Mouse (Mus musculus): ENCODE measurements around the gene Sec22c. TPM values are rescaled to one million over a fixed set of nuclear protein-coding genes. Genes with fewer than 3 reads are reported as not detected.

Gene Sec22c
- polyA plus RNA-seq, 1 experiment from 2014 or later: 29.9 TPM

DNA sequence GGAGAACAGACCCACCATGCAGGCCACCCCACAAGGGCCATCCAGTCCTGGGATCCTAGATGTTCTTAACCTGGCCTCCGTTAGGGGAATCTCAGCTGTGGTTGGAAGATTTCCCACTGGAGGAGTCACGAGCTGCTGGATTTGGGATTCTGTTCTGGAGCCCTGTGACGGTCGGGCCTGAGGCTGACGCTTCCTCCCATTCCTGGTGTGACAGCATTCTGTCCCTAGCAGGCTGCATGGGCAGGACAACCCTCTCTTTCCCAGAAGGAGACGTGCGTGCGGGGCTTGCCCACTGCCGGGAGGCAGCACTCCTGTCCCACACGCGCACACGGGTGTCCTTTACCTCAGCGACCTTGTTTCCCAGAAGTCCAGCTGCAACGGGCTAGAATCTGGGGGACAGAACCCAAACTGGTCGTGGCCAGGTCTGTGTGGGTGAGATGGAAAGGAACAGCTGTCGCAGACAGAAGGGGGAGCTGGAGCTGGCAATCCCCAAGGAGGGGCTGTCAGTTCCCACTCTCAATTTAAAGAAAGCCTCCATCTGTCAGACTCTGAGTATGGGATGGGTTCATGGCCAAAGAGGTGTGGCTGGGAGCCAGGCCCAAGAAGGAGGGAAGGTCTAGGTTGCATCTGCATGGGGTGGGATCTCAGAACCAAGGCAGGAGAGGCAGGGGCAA lies 38.2 kb downstream of the Sec22c start:
- Histone ChIP-seq H3K9ac (no peak overlapping the region), H3K4me1 (peaks cover 41% of the 10 kb centered on the region), H3K27me3 (peaks cover 38% of the 10 kb centered on the region), H3K36me3 (ENCODE audit: poor library complexity, severe bottlenecking) (no peaks in the 10 kb centered on the region), H3K27ac (peak overlapping the region; percentile 88), H3K4me3 (no peak overlapping the region), H3K4me2 (no peak overlapping the region; the same call in 1 of the 2 replicates), H3K9me3 (replicated peaks) (no peaks in the 10 kb centered on the region)
- 75% methylated on average over 16 of the region's 16 CpGs for WGBS
- peak; percentile 73 for ATAC-seq

- Histone ChIP-seq H3K27me3 (peaks cover 19% of the 10 kb centered on the region), H3K9me3 (replicated peaks) (no peaks in the 10 kb centered on the region), H3K27ac (no peak overlapping the region), H3K9ac (no peak overlapping the region), H3K4me3 (no peak overlapping the region), H3K4me1 (peaks cover 26% of the 10 kb centered on the region), H3K36me3 (ENCODE audit: poor library complexity, severe bottlenecking) (no peaks in the 10 kb centered on the region), H3K4me2 (no peak overlapping the region)
- no peak for ATAC-seq
- WGBS: 84% methylated on average over 5 of the region's 5 CpGs
These were observed 41.2 kb downstream of the Sec22c start for GRCm38 (mm10) chr9:121664104-121664503.

- Histone ChIP-seq H3K4me3 (no peak overlapping the region), H3K27me3 (peaks cover 13% of the 10 kb centered on the region), H3K36me3 (ENCODE audit: poor library complexity, severe bottlenecking) (no peaks in the 10 kb centered on the region), H3K4me1 (peaks cover 23% of the 10 kb centered on the region), H3K4me2 (no peak overlapping the region), H3K9ac (no peak overlapping the region), H3K9me3 (replicated peaks) (no peaks in the 10 kb centered on the region), H3K27ac (no peak overlapping the region)
- WGBS: 84% methylated on average over 6 of the region's 6 CpGs
- ATAC-seq: no peak
These were observed 41.8 kb downstream of the Sec22c start for GRCm38 (mm10) chr9:121663467-121663866.

- Histone ChIP-seq H3K27me3 (0 out of 2 replicates have a peak, but pooled peaks cover 3% of the 10 kb centered on the region), H3K4me1 (no peaks in the 10 kb centered on the region), H3K36me3 (ENCODE audit: poor library complexity, severe bottlenecking) (no peaks in the 10 kb centered on the region), H3K9me3 (replicated peaks) (no peaks in the 10 kb centered on the region), H3K27ac (no peak overlapping the region), H3K4me2 (no peak overlapping the region), H3K4me3 (no peak overlapping the region), H3K9ac (no peak overlapping the region)
- 78% methylated on average over 7 of the region's 7 CpGs for WGBS
- ATAC-seq: no peak
These were observed 45.5 kb downstream of the Sec22c start for GRCm38 (mm10) chr9:121659791-121660190.

- 87% methylated on average over 7 of the region's 7 CpGs for WGBS
- no peak overlapping the region for H3K4me2 ChIP-seq
- no peaks in the 10 kb centered on the region for H3K4me1 ChIP-seq
- H3K27me3 ChIP-seq: 0 out of 2 replicates have a peak, but pooled peaks cover under 1% of the 10 kb centered on the region
- H3K27ac ChIP-seq: no peak overlapping the region
- H3K9ac ChIP-seq: no peak overlapping the region
- H3K36me3 ChIP-seq (ENCODE audit: poor library complexity, severe bottlenecking): no peaks in the 10 kb centered on the region
- no peak overlapping the region for H3K4me3 ChIP-seq
- no peak for ATAC-seq
- no peaks in the 10 kb centered on the region for H3K9me3 ChIP-seq (replicated peaks)
These were observed 47.0 kb downstream of the Sec22c start for GRCm38 (mm10) chr9:121658248-121658647.

DNA sequence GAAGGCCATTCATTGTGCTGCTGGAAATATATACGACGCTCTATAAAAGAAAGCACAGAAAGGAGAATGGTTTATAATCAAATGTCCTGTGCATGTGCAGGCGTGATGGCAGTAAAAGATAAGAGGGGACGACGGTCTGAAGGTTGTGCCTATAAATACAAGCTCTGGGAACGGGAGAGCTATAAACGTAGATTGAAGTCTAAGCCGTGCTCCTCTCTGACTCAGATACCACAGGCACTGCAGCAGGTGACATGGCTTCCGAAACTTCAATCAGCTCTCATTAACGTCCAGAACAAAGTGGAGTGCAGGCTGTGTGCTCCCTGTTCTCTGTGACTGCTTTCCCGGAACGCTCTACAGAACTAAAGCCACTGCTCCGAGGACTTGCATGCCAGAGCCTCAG lies 48.1 kb downstream of the Sec22c start:
- WGBS: 69% methylated on average over 13 of the region's 13 CpGs
- ATAC-seq: no peak
- H3K4me1 ChIP-seq: no peaks in the 10 kb centered on the region
- H3K9me3 ChIP-seq (replicated peaks): no peaks in the 10 kb centered on the region
- no peaks in the 10 kb centered on the region for H3K36me3 ChIP-seq (ENCODE audit: poor library complexity, severe bottlenecking)
- no peak overlapping the region for H3K4me3 ChIP-seq
- no peaks in the 10 kb centered on the region for H3K27me3 ChIP-seq
- H3K9ac ChIP-seq: no peak overlapping the region
- H3K4me2 ChIP-seq: no peak overlapping the region
- no peak overlapping the region for H3K27ac ChIP-seq

- H3K4me3 ChIP-seq: no peak overlapping the region
- no peak for ATAC-seq
- no peaks in the 10 kb centered on the region for H3K9me3 ChIP-seq (replicated peaks)
- H3K27me3 ChIP-seq: no peaks in the 10 kb centered on the region
- no peak overlapping the region for H3K9ac ChIP-seq
- no peak overlapping the region for H3K4me2 ChIP-seq
- no peaks in the 10 kb centered on the region for H3K4me1 ChIP-seq
- no peak overlapping the region for H3K27ac ChIP-seq
- H3K36me3 ChIP-seq (ENCODE audit: poor library complexity, severe bottlenecking): no peaks in the 10 kb centered on the region
- 91% methylated on average over 5 of the region's 5 CpGs for whole genome bisulfite sequencing
These were observed 49.0 kb downstream of the Sec22c start for GRCm38 (mm10) chr9:121656322-121656721.

GRCm38 (mm10) chr9:121653668-121654067 lies 51.6 kb downstream of the Sec22c start:
- H3K4me3 ChIP-seq: no peak overlapping the region
- H3K27me3 ChIP-seq: no peaks in the 10 kb centered on the region
- no peak overlapping the region for H3K27ac ChIP-seq
- 92% methylated on average over 10 of the region's 10 CpGs for WGBS
- H3K4me1 ChIP-seq: no peaks in the 10 kb centered on the region
- ATAC-seq: no peak
- H3K4me2 ChIP-seq: no peak overlapping the region
- H3K36me3 ChIP-seq (ENCODE audit: poor library complexity, severe bottlenecking): no peaks in the 10 kb centered on the region
- no peak overlapping the region for H3K9ac ChIP-seq
- no peaks in the 10 kb centered on the region for H3K9me3 ChIP-seq (replicated peaks)

GRCm38 (mm10) chr9:121647026-121647425 lies 58.3 kb downstream of the Sec22c start:
- no peak overlapping the region for H3K27ac ChIP-seq
- H3K4me1 ChIP-seq: peaks cover 15% of the 10 kb centered on the region
- H3K9me3 ChIP-seq (replicated peaks): no peaks in the 10 kb centered on the region
- no peaks in the 10 kb centered on the region for H3K36me3 ChIP-seq (ENCODE audit: poor library complexity, severe bottlenecking)
- no peak for ATAC-seq
- 85% methylated on average over 7 of the region's 7 CpGs for WGBS
- no peak overlapping the region for H3K4me3 ChIP-seq
- peaks cover 44% of the 10 kb centered on the region for H3K27me3 ChIP-seq
- H3K9ac ChIP-seq: no peak overlapping the region
- H3K4me2 ChIP-seq: no peak overlapping the region

DNA sequence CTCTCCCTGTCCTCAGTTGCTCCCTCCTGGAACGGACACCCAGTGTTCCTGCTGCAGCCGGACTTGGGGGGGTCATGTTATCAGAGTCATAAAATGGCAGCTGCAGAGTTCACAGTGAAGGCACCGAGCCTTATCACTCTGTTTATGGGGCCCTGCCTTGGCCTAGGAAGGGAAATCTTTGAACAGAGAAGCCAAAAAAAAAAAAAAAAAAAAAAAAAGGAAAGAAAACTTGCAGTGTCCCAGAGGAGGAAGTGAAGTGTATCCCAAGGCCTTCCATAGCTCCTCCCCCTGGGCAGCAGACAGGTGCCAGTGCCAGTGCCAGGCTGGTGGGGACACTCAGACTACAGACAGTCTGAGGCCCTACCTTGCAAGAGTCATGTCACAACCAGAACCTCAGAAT lies 60.4 kb downstream of the Sec22c start:
- 76% methylated on average over 3 of the region's 3 CpGs for WGBS
- Histone ChIP-seq H3K4me1 (peaks cover 24% of the 10 kb centered on the region), H3K27me3 (peaks cover 65% of the 10 kb centered on the region), H3K27ac (no peak overlapping the region), H3K9ac (no peak overlapping the region), H3K4me3 (no peak overlapping the region), H3K4me2 (no peak overlapping the region), H3K9me3 (replicated peaks) (no peaks in the 10 kb centered on the region), H3K36me3 (ENCODE audit: poor library complexity, severe bottlenecking) (no peaks in the 10 kb centered on the region)
- no peak for ATAC-seq

GRCm38 (mm10) chr9:121642401-121643181 lies 62.7 kb downstream of the Sec22c start, which contains the start of gene Vipr1:
Gene Vipr1, plus strand, starts transcription at chr9:121642716.
- Histone ChIP-seq H3K27ac (no peak within 1 kb of the TSS), H3K9ac (peak within 1 kb of the TSS; percentile 75), H3K4me3 (peak within 1 kb of the TSS; percentile 55), H3K4me1 (peaks cover 24% of the 10 kb centered on the region), H3K4me2 (peak within 1 kb of the TSS; percentile 90), H3K9me3 (replicated peaks) (no peaks in the 10 kb centered on the region), H3K27me3 (peaks cover 76% of the 10 kb centered on the region), H3K36me3 (ENCODE audit: poor library complexity, severe bottlenecking) (no peaks in the 10 kb centered on the region)
- WGBS: under 1% methylated on average over 78 of the region's 79 CpGs
- peak; percentile 95 for ATAC-seq

- H3K27me3 ChIP-seq: peaks cover 72% of the 10 kb centered on the region
These were observed 63.3 kb downstream of the Sec22c start, which contains the start of gene Lyzl4 for GRCm38 (mm10) chr9:121642001-121642400. Gene Lyzl4, minus strand, starts transcription at chr9:121642096.

More at GRCm38 (mm10) chr9:121642001-121642400, 63.3 kb downstream of the Sec22c start, which contains the start of gene Lyzl4:
- Histone ChIP-seq H3K4me2 (peak within 1 kb of the TSS; percentile 90), H3K9me3 (replicated peaks) (no peaks in the 10 kb centered on the region), H3K4me1 (peaks cover 24% of the 10 kb centered on the region), H3K4me3 (peak within 1 kb of the TSS; percentile 55), H3K36me3 (ENCODE audit: poor library complexity, severe bottlenecking) (no peaks in the 10 kb centered on the region), H3K9ac (peak within 1 kb of the TSS; percentile 75), H3K27ac (no peak within 1 kb of the TSS)
- under 1% methylated on average over 26 of the region's 26 CpGs for WGBS
- ATAC-seq: peak; percentile 55

Data from forebrain, embryonic 13.5 days (tissue).